Mouse (Mus musculus): ENCODE data around the gene Gimap4.
"Not testable (repeated sequence)": the region's sequence is repeated elsewhere in the genome, so short reads cannot be mapped to it uniquely, and the experiment has no call there.

Gimap4 gene

DNA sequence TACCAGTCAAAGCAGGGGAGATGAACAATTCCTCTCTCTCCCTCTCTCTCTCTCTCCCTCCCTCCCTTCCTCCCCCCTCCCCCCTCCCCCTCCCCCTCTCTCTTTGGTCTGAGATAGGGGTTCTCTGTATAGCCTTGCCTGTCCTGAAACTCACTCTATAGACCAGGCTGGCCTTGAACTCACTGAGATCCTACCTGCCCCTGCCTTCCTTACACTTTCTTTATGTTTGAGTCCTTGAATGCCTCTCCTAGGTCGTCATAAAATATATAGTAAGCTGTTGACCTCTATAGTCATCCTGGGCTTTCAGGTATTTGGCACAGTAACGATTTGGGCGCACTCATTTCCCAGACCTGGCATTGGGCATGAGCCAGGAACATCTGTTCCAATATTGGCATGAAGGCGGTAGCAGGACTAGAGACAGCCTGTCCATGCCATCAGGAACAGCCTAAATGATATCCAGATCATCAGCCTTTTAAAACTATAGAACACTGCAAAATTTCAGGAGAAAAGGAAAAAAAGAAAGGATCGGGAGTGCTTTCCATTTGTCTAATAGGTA is 7.4 kb upstream of the Gimap4 start:
- DNase-seq, result no peak

DNA sequence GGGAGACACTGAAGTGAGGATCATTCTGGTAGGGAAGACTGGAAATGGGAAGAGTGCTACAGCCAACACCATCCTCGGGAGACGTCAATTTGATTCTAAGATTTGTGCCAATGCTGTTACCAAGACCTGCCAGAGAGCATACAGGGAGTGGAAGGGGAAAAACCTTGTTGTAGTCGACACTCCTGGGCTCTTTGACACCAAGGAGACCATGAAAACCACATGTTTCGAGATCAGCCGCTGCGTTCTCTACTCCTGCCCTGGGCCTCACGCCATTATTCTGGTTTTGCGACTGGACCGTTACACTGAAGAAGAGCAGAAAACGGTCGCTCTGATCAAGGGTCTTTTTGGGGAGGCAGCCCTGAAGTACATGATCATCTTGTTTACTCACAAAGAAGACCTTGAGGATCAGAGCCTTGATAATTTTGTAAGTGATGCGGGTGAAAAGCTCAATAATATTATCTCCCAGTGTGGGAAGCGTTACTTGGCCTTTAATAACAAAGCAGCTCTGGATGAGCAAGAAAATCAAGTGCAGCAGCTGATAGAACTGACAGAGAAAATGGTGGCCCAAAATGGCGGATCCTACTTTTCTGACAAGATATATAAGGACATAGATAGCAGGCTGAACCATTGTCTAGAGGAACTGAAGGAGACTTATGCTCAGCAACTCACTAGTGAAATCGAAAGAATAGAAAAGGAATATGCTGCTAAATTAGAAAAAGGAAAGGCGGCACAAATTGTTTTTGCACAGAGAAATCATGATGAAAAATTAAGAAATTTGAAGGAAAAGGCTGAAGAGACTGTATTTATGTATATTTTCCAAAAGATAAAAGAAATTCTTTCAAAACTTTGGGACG is 6.6 kb upstream of the Gimap4 start:
- peak in 1 of 2 experiments; percentile 35 for DNase-seq

DNA sequence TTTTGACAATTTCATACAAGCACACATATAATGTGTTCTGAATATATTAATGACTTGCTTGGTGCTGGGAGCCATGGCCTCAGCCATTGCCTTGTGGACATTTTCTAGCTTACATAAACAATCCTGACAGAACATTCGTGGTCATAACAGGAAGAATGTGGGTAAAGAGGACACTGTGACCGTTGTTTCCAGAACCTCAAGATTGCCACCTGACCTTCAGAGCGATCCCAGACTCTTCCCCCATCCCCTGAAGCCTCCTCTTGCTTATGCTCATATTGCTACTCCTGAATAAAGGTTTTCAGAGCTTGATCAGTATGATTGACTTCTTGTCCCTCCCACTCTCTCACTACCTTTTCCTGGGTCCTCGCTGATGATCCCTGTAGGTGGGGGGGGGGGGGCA is 6.0 kb upstream of the Gimap4 start:
- DNase-seq, result no peak

DNA sequence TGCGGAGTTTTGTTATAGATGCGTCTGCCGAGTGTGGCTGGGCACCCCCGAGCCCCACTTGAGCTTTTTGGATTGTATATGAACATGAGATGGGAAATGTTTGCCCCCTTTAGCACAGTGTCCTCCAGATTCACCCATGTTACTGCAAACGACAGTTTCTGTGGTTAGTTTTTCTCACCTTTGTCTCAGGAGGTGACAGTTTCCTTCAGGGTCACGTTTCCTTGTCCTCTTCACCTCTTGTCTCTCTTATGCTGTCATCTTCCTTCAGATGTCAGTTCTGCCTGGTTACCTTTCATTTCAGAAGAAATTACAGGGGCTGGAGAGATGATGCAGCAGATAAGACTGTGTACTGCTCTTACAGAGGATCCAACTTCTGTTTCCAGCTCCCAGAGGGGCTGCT is 4.6 kb upstream of the Gimap4 start:
- DNase-seq, result no peak

DNA sequence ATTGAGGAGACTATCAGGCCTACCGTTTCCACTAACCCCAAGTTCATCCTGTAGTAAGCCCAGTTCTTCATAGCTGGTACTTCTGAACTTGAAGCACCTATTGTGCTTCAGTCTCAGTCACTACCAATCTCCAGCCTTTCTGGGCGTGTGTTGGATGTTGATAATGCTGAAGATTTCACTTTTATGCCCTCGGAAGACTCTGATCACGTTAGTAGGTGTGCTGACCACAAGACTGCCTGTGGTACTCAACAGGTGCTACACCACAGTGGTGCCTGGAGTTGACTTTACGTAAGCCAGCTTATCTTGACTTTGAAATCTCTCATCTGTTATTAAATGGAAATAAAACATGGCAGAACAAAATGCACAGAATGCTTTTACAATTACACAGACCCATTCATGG is 3.9 kb upstream of the Gimap4 start:
- no peak for DNase-seq

DNA sequence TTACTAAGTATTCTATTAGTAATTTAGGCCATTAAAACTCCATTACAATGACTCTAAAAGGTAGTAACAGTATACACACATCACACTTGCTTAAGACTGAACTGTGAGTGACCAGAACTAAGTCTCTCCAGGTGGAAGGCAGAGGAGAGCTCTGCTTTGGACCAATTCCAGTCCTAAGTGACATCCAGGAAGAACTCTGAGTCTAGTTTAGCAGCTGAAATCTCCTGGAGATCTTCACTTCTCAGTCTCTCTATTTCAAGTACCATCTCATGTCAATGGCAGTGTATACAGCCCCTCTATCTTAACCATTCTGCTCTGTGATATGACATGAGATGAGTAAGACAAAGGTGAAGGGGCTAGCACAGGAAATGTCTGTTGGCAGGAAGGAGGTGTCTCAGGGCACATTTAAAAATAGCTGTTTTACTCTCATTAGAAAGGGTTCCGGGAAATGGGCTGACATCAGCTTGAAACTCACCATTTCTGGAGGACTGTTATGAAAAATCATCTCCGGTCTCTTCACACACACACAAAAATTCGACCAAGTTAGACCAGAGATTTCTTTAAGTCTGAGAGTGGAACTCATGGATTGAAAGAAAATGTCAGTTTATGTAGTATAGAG is 2.8 kb upstream of the Gimap4 start:
- DNase-seq, result no peak

DNA sequence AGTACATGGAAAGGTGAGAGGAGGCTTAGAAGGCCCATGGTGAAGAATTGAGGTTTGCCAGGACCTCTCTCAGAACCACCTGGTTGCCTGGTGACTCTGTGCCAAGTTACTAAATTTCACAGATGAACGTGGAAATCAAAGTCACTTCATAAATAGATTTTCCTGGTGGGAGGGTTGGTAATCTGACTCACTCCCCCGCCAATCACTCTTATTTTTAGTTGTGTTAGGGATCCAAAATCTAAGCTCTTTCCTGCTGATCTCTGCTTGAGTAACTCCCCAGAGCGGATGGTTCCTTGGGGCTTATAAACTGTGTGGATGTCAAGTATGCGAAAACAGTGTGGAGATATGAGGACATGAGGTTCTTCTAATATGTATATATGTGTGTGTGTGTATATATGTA is 2.1 kb upstream of the Gimap4 start:
- no peak for DNase-seq

DNA sequence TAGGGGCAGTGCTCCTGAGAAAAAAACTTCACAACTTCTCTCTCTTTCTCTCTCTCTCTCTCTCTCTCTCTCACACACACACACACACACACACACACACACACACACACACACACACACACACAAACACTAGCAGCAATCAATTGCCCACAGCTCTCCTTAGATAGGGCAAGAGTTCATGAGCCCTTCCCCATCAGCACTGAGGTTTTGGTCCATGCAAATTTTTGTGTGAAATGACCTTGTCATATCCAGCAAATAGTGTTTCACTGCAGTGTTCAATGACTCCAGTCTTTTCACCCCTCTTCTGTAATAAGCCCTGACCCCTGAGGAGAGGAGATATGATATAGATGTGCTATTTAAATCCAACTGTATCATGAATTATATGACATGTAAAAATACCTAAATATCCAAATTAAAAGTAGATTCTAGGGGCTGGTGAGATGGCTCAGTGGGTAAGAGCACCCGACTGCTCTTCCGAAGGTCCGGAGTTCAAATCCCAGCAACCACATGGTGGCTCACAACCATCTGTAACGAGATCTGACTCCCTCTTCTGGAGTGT is 1.0 kb upstream of the Gimap4 start:
- DNase-seq, result not testable (repeated sequence)

DNA sequence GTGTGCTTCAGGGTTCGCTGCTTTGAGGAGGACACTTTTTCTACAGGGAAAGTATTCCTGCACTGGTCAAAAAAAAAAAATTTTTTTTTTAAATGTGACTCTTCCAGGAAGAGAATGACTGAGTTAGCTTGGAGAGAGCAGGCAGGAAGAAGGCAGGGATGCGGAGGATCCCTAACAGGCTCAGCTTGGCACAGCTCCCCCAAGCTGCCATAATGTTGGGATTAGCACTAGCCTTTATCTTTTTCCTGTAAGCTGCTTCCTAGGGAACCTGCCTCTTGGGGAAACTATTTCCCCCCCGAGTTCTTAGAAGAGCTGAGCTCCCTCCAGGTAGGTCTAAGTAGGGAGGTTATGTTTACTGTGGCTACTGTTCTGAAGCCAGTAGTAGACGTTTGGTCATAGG is 457 bp downstream of the Gimap4 start:
- no peak for DNase-seq

DNA sequence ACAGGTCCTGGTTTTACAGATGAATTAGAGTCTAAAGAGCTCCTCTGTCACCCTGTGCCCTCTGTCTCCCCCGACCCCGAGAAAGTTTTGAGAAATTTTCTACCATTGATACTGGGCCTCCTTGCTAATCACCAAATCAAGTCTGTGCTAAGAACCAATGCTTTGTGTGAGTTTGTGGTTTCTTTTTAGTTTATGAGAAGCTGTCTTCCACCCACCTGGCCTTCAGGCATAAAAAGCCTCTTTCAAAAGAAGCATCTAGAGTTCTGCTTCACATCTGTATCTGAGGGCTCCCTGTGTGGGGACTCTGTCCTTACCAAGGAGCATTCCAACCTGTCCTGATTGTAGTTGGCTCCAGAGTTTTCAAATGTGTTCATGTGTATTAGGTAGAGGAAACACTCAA is 902 bp downstream of the Gimap4 start:
- DNase-seq, result no peak

DNA sequence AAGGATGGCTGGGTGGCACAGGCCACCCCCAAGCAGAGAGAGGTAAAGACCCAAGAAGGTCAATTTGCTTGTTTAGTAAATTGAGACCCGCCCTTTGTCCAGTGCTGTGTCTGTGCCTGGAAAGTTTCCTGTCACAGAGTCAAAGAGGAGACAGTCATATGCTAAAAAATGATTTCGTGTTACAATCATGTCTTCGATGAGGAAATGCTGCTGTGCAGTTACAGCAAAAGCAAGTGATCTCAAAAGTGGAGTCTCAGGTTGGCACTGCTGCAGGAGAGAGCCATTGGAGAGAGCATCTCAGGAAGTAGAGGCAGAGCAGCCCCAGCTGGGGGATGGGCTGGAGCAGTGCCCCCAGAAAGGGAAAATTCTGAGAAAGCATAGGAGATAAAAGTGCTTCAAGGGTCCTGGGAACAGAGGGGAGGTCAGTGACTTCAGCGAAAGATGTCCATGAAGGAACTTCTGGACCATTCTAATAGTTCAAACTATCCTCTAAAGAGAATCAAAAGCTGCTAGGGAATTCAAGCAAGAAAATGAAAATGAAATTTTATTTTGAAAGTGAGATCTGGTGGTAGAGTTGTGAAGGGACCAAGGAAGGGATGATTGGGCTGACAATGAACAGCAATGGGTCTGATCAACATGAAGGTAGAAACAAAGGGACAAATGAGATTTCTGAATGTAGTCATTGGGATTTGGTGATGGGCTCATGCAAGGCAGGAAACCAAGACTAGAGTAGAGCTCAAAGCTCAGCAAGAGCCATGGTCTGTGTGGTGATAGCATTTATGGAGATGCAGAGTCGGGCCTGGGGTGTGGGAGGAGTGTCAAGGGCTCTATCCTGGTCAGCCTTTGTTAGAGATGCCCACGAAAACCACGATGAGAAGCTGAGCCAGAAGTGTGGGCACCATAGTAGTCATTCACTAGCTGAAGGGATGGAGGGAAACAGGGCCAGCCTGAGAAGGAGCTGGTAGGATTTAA is 1.6 kb downstream of the Gimap4 start:
- DNase-seq, result no peak

DNA sequence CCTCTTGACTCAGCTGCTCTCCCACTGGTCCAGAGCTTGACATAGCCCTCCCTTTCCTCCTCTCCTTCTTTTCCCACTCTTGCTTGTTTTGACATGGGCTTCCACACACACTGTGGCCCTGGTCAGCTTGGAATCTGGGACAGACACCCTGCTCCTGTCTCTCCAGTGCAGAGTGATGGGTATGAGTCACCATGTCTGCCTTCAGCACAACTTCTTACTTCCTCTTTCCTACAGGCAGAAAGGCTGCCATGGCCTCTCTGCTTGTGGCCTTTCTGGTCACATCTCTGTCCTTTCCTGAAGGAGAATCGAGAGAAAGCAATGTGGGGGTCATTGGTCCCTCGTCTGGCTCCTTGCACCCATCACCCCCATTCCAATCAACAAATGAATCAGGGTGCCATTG is 2.7 kb downstream of the Gimap4 start:
- no peak for DNase-seq

DNA sequence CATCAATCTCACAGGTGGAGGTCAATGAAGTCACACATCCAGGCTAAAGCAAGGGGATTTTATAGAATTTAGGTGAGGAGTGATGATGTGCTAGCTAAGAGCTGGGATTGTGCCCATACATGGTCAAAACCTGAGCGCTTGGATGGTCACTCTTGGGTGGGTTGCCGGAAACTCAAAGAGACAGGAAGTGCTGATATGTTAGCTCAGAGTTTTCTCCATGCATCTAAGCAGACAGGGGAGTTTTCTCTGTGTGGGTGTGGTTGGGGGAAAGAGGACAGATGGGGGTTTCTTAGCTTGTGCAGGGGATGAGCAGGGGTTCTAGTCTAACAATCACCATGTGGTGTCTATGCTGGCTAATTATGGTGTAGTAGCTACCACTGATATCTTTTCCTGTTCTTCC is 5.0 kb downstream of the Gimap4 start:
- no peak for DNase-seq

DNA sequence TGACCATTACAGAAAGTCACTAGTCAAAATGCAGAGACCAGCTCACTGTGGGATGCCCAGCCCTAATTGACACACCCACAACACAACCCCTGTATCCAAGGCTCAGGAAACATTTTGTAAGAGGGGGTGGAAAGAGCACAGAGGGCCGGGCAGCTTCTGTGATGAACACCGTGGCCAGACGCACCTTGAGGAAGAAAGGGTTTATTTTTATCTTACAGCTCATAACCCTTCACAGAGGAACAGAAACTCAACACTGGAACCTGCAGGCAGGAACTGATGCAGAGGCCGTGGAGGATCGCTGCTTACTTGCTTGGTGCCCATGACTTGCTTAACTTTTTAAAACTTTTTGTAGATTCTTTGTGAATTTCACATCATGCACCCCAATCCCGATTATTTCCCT is 8.6 kb downstream of the Gimap4 start:
- no peak for DNase-seq

DNA sequence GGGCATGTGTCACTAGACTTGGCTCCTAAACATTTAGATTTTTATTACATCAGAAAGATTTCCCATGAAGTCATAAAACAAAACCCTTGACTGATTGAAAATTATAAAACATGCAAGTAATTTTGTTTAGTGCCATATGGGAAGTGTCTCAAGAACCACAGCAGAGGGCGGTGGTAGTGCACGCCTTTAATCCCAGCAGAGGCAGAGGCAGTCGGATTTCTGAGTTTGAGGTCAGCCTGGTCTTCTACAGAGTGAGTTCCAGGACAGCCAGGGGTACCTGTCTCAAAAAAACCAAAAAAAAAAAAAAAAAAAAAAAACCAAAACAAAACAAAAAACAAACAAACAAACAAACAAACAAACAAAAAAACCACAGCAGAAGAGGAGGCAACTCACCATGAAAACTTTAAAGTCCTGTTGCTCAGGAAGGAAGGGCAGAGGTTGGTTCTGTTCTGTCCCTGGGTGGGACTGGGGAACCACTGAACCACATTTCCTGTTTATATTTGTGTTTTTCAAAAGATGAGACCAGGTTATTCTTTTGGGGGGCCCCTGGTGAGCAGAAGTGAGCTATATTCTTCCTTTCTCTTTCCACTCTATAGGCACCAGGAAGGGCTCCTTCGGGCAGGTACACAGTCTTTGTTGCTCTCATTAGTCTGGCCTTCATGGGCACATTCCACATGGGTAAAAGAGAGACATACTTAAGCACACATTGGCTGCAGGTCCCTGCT is 12.6 kb downstream of the Gimap4 start:
- no peak for DNase-seq

DNA sequence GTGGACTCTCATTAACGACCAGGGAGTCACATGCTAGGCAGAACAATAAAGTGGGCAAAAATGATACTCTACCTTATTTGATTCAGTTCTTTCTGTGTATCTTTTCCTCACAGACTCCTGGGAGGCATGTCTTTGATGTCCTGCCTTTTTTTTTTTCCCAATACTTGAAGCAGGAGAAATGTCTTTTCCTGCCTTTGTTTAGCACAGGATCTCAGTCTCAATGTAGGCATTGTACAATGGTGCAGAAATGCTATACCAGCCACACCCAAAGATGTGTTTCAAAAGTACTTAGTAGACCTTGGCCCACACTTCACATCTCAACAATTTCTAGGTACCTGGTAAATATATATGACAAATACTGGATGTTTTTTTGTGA is 13.2 kb downstream of the Gimap4 start:
- DNase-seq, result no peak

DNA sequence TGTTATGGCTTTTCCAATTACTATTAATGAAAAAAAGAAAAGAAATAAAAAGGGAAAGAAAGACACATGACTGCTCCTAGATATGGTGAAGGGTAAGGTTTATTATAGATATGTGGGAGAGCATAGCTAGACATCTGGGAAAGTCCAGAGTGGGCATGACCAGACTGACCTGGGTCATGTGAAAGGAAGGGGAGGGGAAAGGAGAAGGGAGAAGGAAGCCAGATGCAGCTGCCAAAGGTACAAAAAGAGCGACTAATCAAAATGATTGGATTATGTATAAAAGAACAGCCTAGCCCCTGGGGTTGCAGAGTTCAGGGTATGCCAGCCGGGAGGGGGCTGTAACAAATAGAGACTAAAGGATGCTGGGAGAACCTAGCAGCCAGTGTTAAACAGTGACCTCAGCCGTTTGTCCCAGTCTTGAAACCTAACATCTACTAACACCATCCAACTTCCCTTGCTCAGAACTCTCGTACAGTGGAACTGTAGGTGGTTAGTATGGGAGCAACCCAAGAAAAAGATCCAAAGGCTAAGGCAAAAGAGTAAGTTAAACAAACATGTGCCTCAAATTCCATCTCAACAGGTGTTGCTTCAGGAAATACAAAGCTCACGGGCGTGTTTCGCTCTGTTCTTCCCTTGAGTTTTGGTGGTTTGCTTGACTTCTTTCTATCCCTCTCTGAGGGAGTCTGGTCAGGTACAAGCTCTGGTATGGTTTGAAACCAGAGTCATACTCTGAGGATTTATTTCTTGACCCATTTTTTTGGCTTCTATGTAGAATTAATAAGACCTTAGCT is 13.9 kb downstream of the Gimap4 start:
- DNase-seq, result no peak

DNA sequence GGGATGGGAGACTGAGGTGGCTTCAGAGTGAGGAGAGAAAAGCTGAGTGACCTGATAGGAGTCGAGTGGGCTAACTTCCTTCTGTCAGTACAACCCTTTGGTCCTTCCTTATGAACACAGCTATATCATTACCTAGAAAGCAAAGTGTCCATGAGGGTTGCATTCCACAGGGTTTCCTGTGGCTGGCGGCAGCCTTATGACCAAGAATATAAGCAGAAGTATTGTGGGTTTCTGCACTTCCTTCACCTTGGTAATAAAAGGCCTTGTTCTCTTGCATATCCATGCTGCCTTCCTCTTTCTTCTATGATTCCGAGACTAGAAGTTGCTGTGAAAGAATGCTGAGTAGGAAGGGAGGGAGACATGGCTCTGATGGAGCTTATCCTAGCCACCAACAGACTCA is 14.5 kb downstream of the Gimap4 start:
- DNase-seq, result no peak

DNA sequence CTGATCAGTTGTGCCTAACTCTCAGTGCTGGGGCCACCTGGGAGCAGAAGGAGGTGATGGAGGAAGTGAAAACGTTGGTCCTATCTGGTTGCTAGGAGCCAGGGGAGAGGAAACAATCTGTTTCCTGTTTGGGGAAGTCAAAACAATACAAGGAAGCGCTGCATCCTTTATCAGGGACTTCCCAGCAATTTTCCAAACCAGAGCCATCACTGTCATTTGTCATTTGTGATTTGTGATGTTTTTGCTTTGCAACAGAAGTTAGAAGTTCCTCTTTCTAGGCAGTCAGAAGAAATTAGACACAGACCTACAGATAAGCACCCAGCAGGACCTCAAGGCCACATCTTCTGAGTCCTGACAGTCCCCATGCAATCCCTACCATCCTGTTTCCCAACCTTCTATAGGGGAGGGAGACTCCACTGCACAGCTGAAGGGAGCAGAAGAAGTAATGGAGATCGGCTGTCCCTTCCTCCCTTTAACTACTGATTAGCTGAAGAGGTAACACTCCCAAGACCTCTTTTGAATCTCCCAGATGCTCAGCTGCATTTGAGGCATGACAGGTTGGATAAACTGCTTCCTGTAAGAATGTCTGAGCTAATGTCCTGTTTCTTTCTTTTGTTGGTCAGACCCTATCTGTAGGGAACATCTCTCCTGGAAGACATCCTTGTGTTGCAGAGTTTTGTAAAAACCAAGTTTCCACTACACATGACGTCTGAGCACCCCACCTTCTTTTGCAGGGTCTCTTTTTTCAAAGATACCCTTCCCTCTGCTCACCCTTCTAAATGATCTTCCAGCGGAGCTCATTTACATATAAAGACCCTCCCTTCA is 16.1 kb downstream of the Gimap4 start:
- DNase-seq, result no peak

DNA sequence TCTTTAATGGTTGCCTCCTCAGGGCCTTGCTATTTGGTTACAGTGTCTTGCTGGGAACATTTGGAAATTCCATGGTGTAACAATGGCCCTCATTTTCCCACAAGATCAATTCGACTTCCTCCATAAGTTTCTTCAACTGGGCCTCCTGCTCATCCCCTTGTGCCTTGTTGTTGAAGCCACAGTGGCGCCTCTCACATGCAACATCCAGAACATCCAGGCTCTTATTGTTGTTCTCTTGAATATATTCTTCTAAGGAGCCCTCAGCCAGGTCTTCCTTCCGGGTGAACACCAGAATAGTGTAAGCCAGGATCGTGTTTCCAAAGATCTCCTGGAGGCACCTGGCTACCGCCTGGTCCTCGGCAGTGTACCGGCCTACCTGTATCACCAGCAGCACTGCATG is 17.8 kb downstream of the Gimap4 start:
- no peak for DNase-seq
